Mouse (Mus musculus): Measurements from ENCODE around the gene Cebpz. TPM values are rescaled to one million over a fixed set of nuclear protein-coding genes. Genes with fewer than 3 reads are reported as not detected.

Cebpz gene
- 62.6 and 67.9 TPM in 2 replicates for total RNA-seq (2014; fragmentation: Nextera tagmentation)
- 258 and 277 TPM in 2 replicates for total RNA-seq (2017)

- peak; percentile 98 for ATAC-seq (replicated peaks; ENCODE audit: low FRiP score, low TSS enrichment, poor library complexity, severe bottlenecking)
These were observed at the start of gene Cebpz, which contains the start of gene Ndufaf7 for GRCm38 (mm10) chr17:78936466-78937228. TSS of gene Cebpz (minus strand) at chr17:78937066. TSS of gene Ndufaf7 (plus strand) at chr17:78937136.

- ATAC-seq (replicated peaks; ENCODE audit: low FRiP score, low TSS enrichment, poor library complexity, severe bottlenecking): no peak
These were observed 46.9 kb upstream of the Cebpz start for GRCm38 (mm10) chr17:78983736-78984135.

- ATAC-seq (replicated peaks; ENCODE audit: low FRiP score, low TSS enrichment, poor library complexity, severe bottlenecking): no peak
These were observed 46.3 kb upstream of the Cebpz start for GRCm38 (mm10) chr17:78983166-78983565.

GRCm38 (mm10) chr17:78968500-78968899, 31.6 kb upstream of the Cebpz start:
- ATAC-seq (replicated peaks; ENCODE audit: low FRiP score, low TSS enrichment, poor library complexity, severe bottlenecking): no peak

GRCm38 (mm10) chr17:78966092-78966883, 29.4 kb upstream of the Cebpz start:
- no peak for ATAC-seq (replicated peaks; ENCODE audit: low FRiP score, low TSS enrichment, poor library complexity, severe bottlenecking)

GRCm38 (mm10) chr17:78964387-78964786, 27.5 kb upstream of the Cebpz start:
- no peak for ATAC-seq (replicated peaks; ENCODE audit: low FRiP score, low TSS enrichment, poor library complexity, severe bottlenecking)

GRCm38 (mm10) chr17:78959473-78959872, 22.6 kb upstream of the Cebpz start:
- 0 out of 2 replicates have a peak, but pooled peaks have one; percentile 30 for ATAC-seq (replicated peaks; ENCODE audit: low FRiP score, low TSS enrichment, poor library complexity, severe bottlenecking)

- no peak for ATAC-seq (replicated peaks; ENCODE audit: low FRiP score, low TSS enrichment, poor library complexity, severe bottlenecking)
These were observed 16.4 kb upstream of the Cebpz start for GRCm38 (mm10) chr17:78953240-78953639.

- no peak for ATAC-seq (replicated peaks; ENCODE audit: low FRiP score, low TSS enrichment, poor library complexity, severe bottlenecking)
These were observed 15.2 kb upstream of the Cebpz start for GRCm38 (mm10) chr17:78952070-78952469.

- no peak for ATAC-seq (replicated peaks; ENCODE audit: low FRiP score, low TSS enrichment, poor library complexity, severe bottlenecking)
These were observed 14.4 kb upstream of the Cebpz start for GRCm38 (mm10) chr17:78951225-78951624.

GRCm38 (mm10) chr17:78942579-78942978, 5.7 kb upstream of the Cebpz start:
- no peak for ATAC-seq (replicated peaks; ENCODE audit: low FRiP score, low TSS enrichment, poor library complexity, severe bottlenecking)

- no peak for ATAC-seq (replicated peaks; ENCODE audit: low FRiP score, low TSS enrichment, poor library complexity, severe bottlenecking)
These were observed 2.1 kb upstream of the Cebpz start for GRCm38 (mm10) chr17:78938927-78939326.

GRCm38 (mm10) chr17:78937229-78937853, 475 bp upstream of the Cebpz start:
- peak; percentile 9; the same call in 1 of the 2 replicates for ATAC-seq (replicated peaks; ENCODE audit: low FRiP score, low TSS enrichment, poor library complexity, severe bottlenecking)

GRCm38 (mm10) chr17:78935857-78936256, 1.0 kb downstream of the Cebpz start:
- ATAC-seq (replicated peaks; ENCODE audit: low FRiP score, low TSS enrichment, poor library complexity, severe bottlenecking): no peak

GRCm38 (mm10) chr17:78917696-78918095, 19.2 kb downstream of the Cebpz start:
- no peak for ATAC-seq (replicated peaks; ENCODE audit: low FRiP score, low TSS enrichment, poor library complexity, severe bottlenecking)

- ATAC-seq (replicated peaks; ENCODE audit: low FRiP score, low TSS enrichment, poor library complexity, severe bottlenecking): no peak
These were observed 20.0 kb downstream of the Cebpz start for GRCm38 (mm10) chr17:78916899-78917298.

- ATAC-seq (replicated peaks; ENCODE audit: low FRiP score, low TSS enrichment, poor library complexity, severe bottlenecking): peak; percentile 83
These were observed 20.5 kb downstream of the Cebpz start, which contains the start of gene Cebpzos for GRCm38 (mm10) chr17:78916369-78916813. TSS of gene Cebpzos (plus strand) at chr17:78916500.

- ATAC-seq (replicated peaks; ENCODE audit: low FRiP score, low TSS enrichment, poor library complexity, severe bottlenecking): no peak
These were observed 21.1 kb downstream of the Cebpz start for GRCm38 (mm10) chr17:78915772-78916171.

GRCm38 (mm10) chr17:78913921-78914320, 22.9 kb downstream of the Cebpz start:
- ATAC-seq (replicated peaks; ENCODE audit: low FRiP score, low TSS enrichment, poor library complexity, severe bottlenecking): no peak

- peak; percentile 69 for ATAC-seq (replicated peaks; ENCODE audit: low FRiP score, low TSS enrichment, poor library complexity, severe bottlenecking)
These were observed 24.0 kb downstream of the Cebpz start for GRCm38 (mm10) chr17:78912861-78913281.

Data from megakaryocyte-erythroid progenitor cell, adult 5-6 weeks (primary cell).